Mouse (Mus musculus) granulocyte monocyte progenitor cell, adult 5-6 weeks (primary cell): Measurements from ENCODE around the gene Gm20716. TPM values are rescaled to one million over a fixed set of nuclear protein-coding genes. Genes with fewer than 3 reads are reported as not detected.

Experiments
- ATAC-seq: replicated peaks from 2 replicates; pipeline ENCODE4 v1.8.0; 2016; ENCODE audit warnings: mild to moderate bottlenecking, moderate TSS enrichment, inconsistent platforms; ENCODE audit not compliant: poor library complexity, severe bottlenecking
- total RNA-seq, 2 experiments: library from RNA; stranded (forward) in 1 of 2; stranded (reverse) in 1 of 2; fragments of 200-712, 200-1000 nt in 1 of 2; fragments of >200 nt in 1 of 2; fragmentation: Nextera tagmentation in 1 of 2; gene quantifications; 2 replicates each; pipeline ENCODE4 v1.2.3; 2014 to 2017

The Gm20716 gene
- total RNA-seq, 2 experiments from 2014 or later = 36.9 to 38.6 TPM

DNA sequence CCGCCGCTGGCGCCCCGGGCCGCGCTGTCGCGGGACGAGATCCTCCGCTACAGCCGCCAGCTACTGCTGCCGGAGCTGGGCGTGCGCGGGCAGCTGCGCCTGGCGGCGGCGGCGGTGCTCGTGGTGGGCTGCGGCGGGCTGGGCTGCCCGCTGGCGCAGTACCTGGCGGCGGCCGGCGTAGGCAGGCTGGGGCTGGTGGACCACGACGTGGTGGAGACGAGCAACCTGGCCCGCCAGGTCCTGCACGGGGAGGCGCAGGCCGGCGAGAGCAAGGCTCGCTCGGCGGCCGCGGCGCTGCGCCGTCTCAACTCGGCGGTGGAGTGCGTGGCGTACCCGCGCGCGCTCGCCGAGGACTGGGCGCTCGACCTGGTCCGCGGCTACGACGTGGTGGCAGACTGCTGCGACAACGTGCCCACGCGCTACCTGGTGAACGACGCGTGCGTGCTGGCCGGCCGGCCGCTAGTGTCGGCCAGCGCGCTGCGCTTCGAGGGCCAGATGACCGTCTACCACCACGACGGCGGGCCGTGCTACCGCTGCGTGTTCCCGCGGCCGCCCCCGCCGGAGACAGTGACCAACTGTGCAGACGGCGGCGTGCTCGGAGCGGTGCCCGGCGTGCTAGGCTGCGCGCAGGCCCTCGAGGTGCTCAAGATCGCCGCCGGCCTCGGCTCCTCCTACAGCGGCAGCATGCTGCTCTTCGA lies 758 bp upstream of the Gm20716 start:
- peak; percentile 17 for ATAC-seq

- ATAC-seq = peak; percentile 48
Measured at GRCm38 (mm10) chr2:168229116-168230025, 793 bp downstream of the Gm20716 start.

GRCm38 (mm10) chr2:168223326-168223725 lies 6.8 kb downstream of the Gm20716 start:
- no peak for ATAC-seq

- ATAC-seq = 0 out of 2 replicates have a peak, but pooled peaks have one; percentile 25
Measured at GRCm38 (mm10) chr2:168213788-168214397, 16.3 kb downstream of the Gm20716 start.

GRCm38 (mm10) chr2:168207883-168208282 lies 22.3 kb downstream of the Gm20716 start:
- ATAC-seq = no peak

GRCm38 (mm10) chr2:168206725-168207644 lies 23.2 kb downstream of the Gm20716 start, which contains the start of gene Adnp:
Gene Adnp (minus strand): TSS chr2:168207112.
- peak; percentile 84 for ATAC-seq

- no peak for ATAC-seq
Measured at GRCm38 (mm10) chr2:168205681-168206631, 24.2 kb downstream of the Gm20716 start.

- ATAC-seq = peak; percentile 69
Measured at GRCm38 (mm10) chr2:168205265-168205664, 24.9 kb downstream of the Gm20716 start.

- no peak for ATAC-seq
Measured at GRCm38 (mm10) chr2:168204476-168204999, 25.6 kb downstream of the Gm20716 start.

GRCm38 (mm10) chr2:168200014-168200691 lies 30.0 kb downstream of the Gm20716 start:
- ATAC-seq = no peak

DNA sequence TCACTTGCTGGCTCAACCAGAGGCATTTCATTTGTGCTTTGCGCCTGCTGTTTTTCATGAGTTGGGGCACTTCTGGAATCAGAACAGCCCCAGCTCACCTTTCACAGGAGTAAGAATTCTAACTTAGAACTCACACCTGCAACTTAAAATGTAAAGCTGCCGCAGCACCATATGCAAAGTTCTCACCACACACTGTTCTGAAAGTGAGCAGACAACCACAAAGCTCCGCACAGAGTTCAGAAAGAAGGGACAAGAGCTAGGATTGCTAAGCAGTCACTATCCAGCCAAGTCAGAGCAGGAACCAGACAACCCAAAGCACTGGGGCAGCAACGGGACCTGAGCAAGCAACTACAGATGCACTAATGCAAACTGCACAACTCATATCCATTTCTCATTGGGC lies 30.7 kb downstream of the Gm20716 start:
- ATAC-seq = no peak

DNA sequence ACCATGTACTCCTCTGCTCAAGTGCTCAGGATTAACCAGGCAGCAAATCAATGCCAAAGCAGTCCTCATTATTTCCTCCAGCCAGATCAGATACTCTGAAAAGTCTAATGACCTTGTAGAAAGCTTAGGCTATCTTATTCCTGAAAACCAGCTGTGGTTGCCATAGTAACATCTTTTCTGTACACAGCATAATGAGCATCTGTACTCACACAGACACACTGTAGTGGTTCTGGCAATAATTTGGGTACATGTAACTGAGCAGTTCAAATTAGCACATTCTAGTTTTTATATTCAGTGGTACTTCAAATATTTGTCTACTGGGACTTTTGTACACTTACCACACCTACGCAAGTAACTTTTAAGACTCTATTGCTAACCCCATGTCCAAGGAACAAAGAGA lies 31.7 kb downstream of the Gm20716 start:
- no peak for ATAC-seq

GRCm38 (mm10) chr2:168195721-168196120 lies 34.4 kb downstream of the Gm20716 start:
- no peak for ATAC-seq

DNA sequence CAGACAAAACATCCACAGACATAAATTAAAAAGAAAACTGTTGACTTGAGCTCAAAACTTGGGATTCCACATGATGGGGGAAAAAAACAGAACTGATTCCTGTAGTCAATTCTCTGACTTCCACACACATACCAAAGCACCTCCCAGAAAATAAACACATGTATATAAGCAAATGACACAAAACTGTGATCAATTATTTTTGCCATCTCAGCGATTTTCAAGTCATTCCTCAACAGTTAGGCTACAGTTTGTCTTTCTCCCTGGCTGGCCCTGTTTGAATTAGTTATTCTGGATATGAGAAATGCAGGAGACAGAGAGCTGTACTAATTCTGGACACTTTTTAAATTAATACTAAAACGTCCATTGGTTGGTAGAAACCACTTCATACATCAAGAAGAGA lies 36.5 kb downstream of the Gm20716 start:
- ATAC-seq = no peak

- no peak for ATAC-seq
Measured at GRCm38 (mm10) chr2:168191856-168192255, 38.3 kb downstream of the Gm20716 start.

- ATAC-seq = no peak
Measured at GRCm38 (mm10) chr2:168175946-168176345, 54.2 kb downstream of the Gm20716 start.

DNA sequence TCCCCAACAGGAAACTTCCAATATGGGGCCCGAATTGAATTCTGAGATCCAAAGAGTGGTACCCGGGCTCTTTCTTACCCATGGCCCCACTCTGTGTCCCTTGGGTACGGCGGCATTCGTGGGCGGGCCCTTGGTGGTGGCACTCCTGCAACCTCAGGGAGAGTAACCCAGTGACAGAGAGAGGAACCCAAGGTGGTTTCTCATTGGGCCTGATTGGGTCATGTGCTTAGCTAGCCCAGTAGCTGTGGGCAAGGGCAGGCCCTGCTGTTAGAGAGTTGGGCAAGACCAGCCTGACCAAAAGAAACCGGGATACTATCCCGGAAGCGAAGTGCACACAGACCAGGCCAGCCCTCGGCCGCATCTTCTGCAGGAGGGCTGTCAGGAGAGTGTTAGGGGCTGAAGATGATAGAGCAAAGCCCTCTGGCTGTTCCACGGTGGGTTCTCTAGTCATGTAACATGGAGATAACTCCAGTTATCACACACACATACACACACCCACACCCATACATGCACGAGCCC lies 59.9 kb downstream of the Gm20716 start:
- peak; percentile 99 for ATAC-seq

GRCm38 (mm10) chr2:168169800-168170113 lies 60.4 kb downstream of the Gm20716 start:
- peak; percentile 12; the same call in 1 of the 2 replicates for ATAC-seq
